19 mouse cellular contexts compared by ENCODE assay signal in genomic region chr12:109090456-109091130, GRCm38 (mm10). TPM values are rescaled to one million over a fixed set of nuclear protein-coding genes. Genes with fewer than 3 reads are reported as not detected.
DNase-seq lines count a peak whose midpoint lies in the region; ATAC-seq and TF ChIP-seq lines count a peak whose summit lies in the region.
"Had no signal": no experiment of that assay in that cellular context is flagged by ENCODE, and none has a peak within 500 bp of the region (broad histone marks: within the 10 kb centered on the region; RNA-seq: fewer than 3 reads in every experiment).

No protein-coding gene starts in this region.

- ATAC-seq in kidney, embryonic 15.5 days (replicated peaks; ENCODE audit: low FRiP score): peak; percentile 73
- peak; percentile 18; the same call in 1 of the 2 replicates for ATAC-seq in stomach, embryonic 16.5 days (ENCODE audit: insufficient read depth, low FRiP score)
- no peak for ATAC-seq in stomach, postnatal 0 days (ENCODE audit: low FRiP score, low TSS enrichment)
- ATAC-seq: forebrain, embryonic 13.5 days; inflammation-experienced regulatory T-cells, adult 6 months had no signal

- no peak overlapping the region for H3K4me3 ChIP-seq in kidney, embryonic 15.5 days (replicated peaks)
- no peak overlapping the region for H3K4me3 ChIP-seq in stomach, embryonic 16.5 days (replicated peaks; ENCODE audit: low read length)
- no peak overlapping the region for H3K4me3 ChIP-seq in stomach, postnatal 0 days (ENCODE audit: low read depth, low read length)
- H3K4me3 ChIP-seq in thymus, adult 2 months (ENCODE audit: control insufficient read depth, insufficient read depth, low read length): no peak overlapping the region
- H3K4me3 ChIP-seq: forebrain, embryonic 13.5 days; midbrain, embryonic 12.5 days; stomach, embryonic 15.5 days had no signal

- no peak for TF ChIP-seq POLR2A in thymus, adult 2 months (IDR thresholded peaks at IDR 0.05; ENCODE audit: control insufficient read depth, extremely low read depth, insufficient read depth, low read length, poor library complexity)

- H3K9ac ChIP-seq in kidney, embryonic 15.5 days: no peak overlapping the region
- no peak overlapping the region for H3K9ac ChIP-seq in stomach, embryonic 16.5 days (ENCODE audit: low read length)
- no peak overlapping the region for H3K9ac ChIP-seq in stomach, postnatal 0 days (ENCODE audit: low read length)
- H3K9ac ChIP-seq: forebrain, embryonic 13.5 days; midbrain, embryonic 12.5 days; stomach, embryonic 15.5 days had no signal

- WGBS in kidney, embryonic 15.5 days: 55% methylated on average over 13 of the region's 13 CpGs
- 70% methylated on average over 13 of the region's 13 CpGs for WGBS in stomach, embryonic 16.5 days
- 60% methylated on average over 13 of the region's 13 CpGs for WGBS in stomach, postnatal 0 days
- WGBS in thymus, adult 2 months: 47% methylated on average over 13 of the region's 13 CpGs

- no peaks in the 10 kb centered on the region for H3K36me3 ChIP-seq in kidney, embryonic 15.5 days
- no peaks in the 10 kb centered on the region for H3K36me3 ChIP-seq in stomach, embryonic 16.5 days (ENCODE audit: control insufficient read depth, insufficient read depth, low read length)
- no peaks in the 10 kb centered on the region for H3K36me3 ChIP-seq in stomach, postnatal 0 days (ENCODE audit: control insufficient read depth, insufficient read depth, low read length)
- H3K36me3 ChIP-seq in thymus, adult 2 months (ENCODE audit: control insufficient read depth, insufficient read depth, low read length): no peaks in the 10 kb centered on the region
- H3K36me3 ChIP-seq: midbrain, embryonic 12.5 days; stomach, embryonic 15.5 days had no signal

- no peaks in the 10 kb centered on the region for H3K27me3 ChIP-seq in kidney, embryonic 15.5 days
- no peaks in the 10 kb centered on the region for H3K27me3 ChIP-seq in stomach, embryonic 16.5 days (ENCODE audit: control insufficient read depth, insufficient read depth, low read length)
- H3K27me3 ChIP-seq in stomach, postnatal 0 days (ENCODE audit: control insufficient read depth, insufficient read depth, low read length): no peaks in the 10 kb centered on the region
- H3K27me3 ChIP-seq in thymus, adult 2 months (ENCODE audit: control insufficient read depth, insufficient read depth, low read length): no peaks in the 10 kb centered on the region
- H3K27me3 ChIP-seq: forebrain, embryonic 13.5 days; midbrain, embryonic 12.5 days; stomach, embryonic 15.5 days had no signal

- H3K4me1 ChIP-seq in kidney, embryonic 15.5 days: peaks cover 7% of the 10 kb centered on the region
- H3K4me1 ChIP-seq in stomach, embryonic 16.5 days (ENCODE audit: control insufficient read depth, insufficient read depth, low read length): no peaks in the 10 kb centered on the region
- H3K4me1 ChIP-seq in stomach, postnatal 0 days (replicated peaks; ENCODE audit: control insufficient read depth, insufficient read depth): no peaks in the 10 kb centered on the region
- peaks cover 14% of the 10 kb centered on the region for H3K4me1 ChIP-seq in thymus, adult 2 months (replicated peaks; ENCODE audit: control insufficient read depth, insufficient read depth, low read length)
- H3K4me1 ChIP-seq: stomach, embryonic 15.5 days had no signal

- no peak for TF ChIP-seq EP300 in stomach, postnatal 0 days (optimal IDR thresholded peaks at IDR 0.05)

- no peak for DNase-seq in kidney, adult 18-20 months
- DNase-seq in stomach, postnatal 0 days (ENCODE audit: low spot score): no peak
- DNase-seq in thymus, adult 2 months: peak; percentile 63
- no peak for DNase-seq in neural tube, embryonic 10.5 days (ENCODE audit: extremely low spot score, low spot score)
- DNase-seq in heart, postnatal 36 days: no peak
- DNase-seq: adrenal gland, adult 2 months; cerebellum, postnatal 36 days; gastrocnemius, postnatal 36 days; heart, postnatal 14 days; lung, adult 18-20 months; spleen, adult 18-20 months had no signal

- intact Hi-C loops in heart, postnatal 36 days (cut with DNase I): no loop called here

- TF ChIP-seq CTCF in stomach, postnatal 0 days (IDR thresholded peaks at IDR 0.05; ENCODE audit: low read depth): no peak
- TF ChIP-seq CTCF in thymus, adult 2 months (IDR thresholded peaks at IDR 0.05; ENCODE audit: borderline replicate concordance, control insufficient read depth, extremely low read depth, insufficient read depth, low read length, poor library complexity): no peak

- no peak overlapping the region for H3K4me2 ChIP-seq in kidney, embryonic 15.5 days
- no peak overlapping the region for H3K4me2 ChIP-seq in stomach, embryonic 16.5 days (ENCODE audit: low read depth, low read length)
- no peak overlapping the region for H3K4me2 ChIP-seq in stomach, postnatal 0 days (replicated peaks; ENCODE audit: low read depth)
- H3K4me2 ChIP-seq: forebrain, embryonic 13.5 days; midbrain, embryonic 12.5 days; stomach, embryonic 15.5 days had no signal

- no peaks in the 10 kb centered on the region for H3K9me3 ChIP-seq in kidney, embryonic 15.5 days (replicated peaks)
- H3K9me3 ChIP-seq in stomach, embryonic 16.5 days (replicated peaks; ENCODE audit: control insufficient read depth, low read length): no peaks in the 10 kb centered on the region
- H3K9me3 ChIP-seq in stomach, postnatal 0 days (ENCODE audit: control insufficient read depth, low read length): no peaks in the 10 kb centered on the region
- H3K9me3 ChIP-seq: forebrain, embryonic 13.5 days; midbrain, embryonic 12.5 days; stomach, embryonic 15.5 days had no signal

- H3K27ac ChIP-seq in kidney, embryonic 15.5 days: peak overlapping the region; percentile 32; the same call in 1 of the 2 replicates
- H3K27ac ChIP-seq in stomach, embryonic 16.5 days (ENCODE audit: low read length): no peak overlapping the region
- no peak overlapping the region for H3K27ac ChIP-seq in stomach, postnatal 0 days (replicated peaks)
- H3K27ac ChIP-seq in thymus, adult 2 months (ENCODE audit: control insufficient read depth, insufficient read depth, low read length): no peak overlapping the region
- H3K27ac ChIP-seq: forebrain, embryonic 13.5 days; midbrain, embryonic 12.5 days; stomach, embryonic 15.5 days had no signal

RNA-seq across cellular contexts. Expression of gene Begain, which starts 22.6 kb away (rescaled TPM):
- polyA plus RNA-seq in kidney, embryonic 15.5 days (2015; fragmentation: Nextera tagmentation; extraction: Ambion mirVana): 3.4 and 4.6 TPM in 2 replicates
- polyA plus RNA-seq in stomach, embryonic 16.5 days (2015; fragmentation: Nextera tagmentation; extraction: Ambion mirVana): 4.5 and 6.9 TPM in 2 replicates
- polyA plus RNA-seq in stomach, postnatal 0 days (2015; fragmentation: Nextera tagmentation; extraction: Ambion mirVana): 1.6 and 2.3 TPM in 2 replicates
- 19.9 and 21.6 TPM in 2 replicates for polyA plus RNA-seq in thymus, adult 2 months (2012; rRNA removed)
- total RNA-seq in heart, postnatal 36 days (2021): under 1 TPM in 1 of 2 experiments, not detected in 1; 0.22 TPM
- total RNA-seq: liver, adult 2 months; MEL had no signal
- polyA plus RNA-seq: liver, adult 2 months had no signal
